Mouse (Mus musculus): Measurements from ENCODE around the gene Cyp2w1.

GRCm38 (mm10) chr5:139326986-139327633 lies 25.3 kb upstream of the Cyp2w1 start:
- TF ChIP-seq CTCF (IDR thresholded peaks at IDR 0.05; ENCODE audit: low read depth, low read length) (no peak), GATA1 (IDR thresholded peaks at IDR 0.05; ENCODE audit: borderline replicate concordance, low read length) (no peak), TAL1 (conservative IDR thresholded peaks at IDR 0.05; ENCODE audit: low read depth, low read length) (no peak), POLR2AphosphoS5 (IDR thresholded peaks at IDR 0.05; ENCODE audit: insufficient replicate concordance, low read depth, low read length) (no peak)
